In genomic region chrX:164004809-164005208, GRCm38 (mm10) we compare ENCODE assay signal across 8 mouse cellular contexts. TPM values are rescaled to one million over a fixed set of nuclear protein-coding genes. Genes with fewer than 3 reads are reported as not detected.
DNase-seq lines count a peak whose midpoint lies in the region; ATAC-seq and TF ChIP-seq lines count a peak whose summit lies in the region.

No protein-coding gene starts in this region.

- no peaks in the 10 kb centered on the region for H3K36me3 ChIP-seq in lung, embryonic 14.5 days (ENCODE audit: insufficient read depth)
- H3K36me3 ChIP-seq in thymus, adult 2 months (ENCODE audit: control insufficient read depth, insufficient read depth, low read length), result no peaks in the 10 kb centered on the region

- no peak overlapping the region for H3K4me3 ChIP-seq in cerebellum, adult 2 months (replicated peaks; ENCODE audit: insufficient read depth, low read depth, low read length)
- H3K4me3 ChIP-seq in lung, embryonic 14.5 days (ENCODE audit: low read depth, low read length), result no peak overlapping the region
- H3K4me3 ChIP-seq in lung, adult 2 months (replicated peaks; ENCODE audit: extremely low read depth, low read depth, low read length), result no peak overlapping the region
- no peak overlapping the region for H3K4me3 ChIP-seq in thymus, adult 2 months (ENCODE audit: control insufficient read depth, insufficient read depth, low read length)

- no peak overlapping the region for H3K27ac ChIP-seq in cerebellum, adult 2 months (ENCODE audit: insufficient read depth, low read length)
- H3K27ac ChIP-seq in lung, embryonic 14.5 days (ENCODE audit: low read depth), result no peak overlapping the region
- no peak overlapping the region for H3K27ac ChIP-seq in thymus, adult 2 months (ENCODE audit: control insufficient read depth, insufficient read depth, low read length)

- H3K4me1 ChIP-seq in cerebellum, adult 2 months (ENCODE audit: control insufficient read depth, insufficient read depth, low read length), result no peaks in the 10 kb centered on the region
- H3K4me1 ChIP-seq in lung, embryonic 14.5 days (ENCODE audit: insufficient read depth), result no peaks in the 10 kb centered on the region
- H3K4me1 ChIP-seq in lung, adult 2 months (ENCODE audit: control insufficient read depth, insufficient read depth, low read length), result no peaks in the 10 kb centered on the region
- no peaks in the 10 kb centered on the region for H3K4me1 ChIP-seq in thymus, adult 2 months (replicated peaks; ENCODE audit: control insufficient read depth, insufficient read depth, low read length)

- peak in 1 of 2 experiments; percentile 15 for DNase-seq in cerebellum, adult 2 months
- no peak for DNase-seq in cerebellum, adult 11 months
- DNase-seq in lung, embryonic 14.5 days, result peak; percentile 79
- DNase-seq in lung, adult 2 months, result no peak
- DNase-seq in embryo, embryonic 11 days, result peak; percentile 64
- peak; percentile 6 to 30 for DNase-seq in kidney, postnatal 36 days
- DNase-seq in retina, postnatal 7 days (ENCODE audit: low read depth, low spot score), result peak; percentile 61
- no peak for DNase-seq in thymus, adult 2 months

- peak; percentile 65; the same call in 1 of the 2 replicates for ATAC-seq in lung, embryonic 14.5 days (ENCODE audit: insufficient read depth)

- TF ChIP-seq POLR2A in cerebellum, adult 2 months (IDR thresholded peaks at IDR 0.05; ENCODE audit: borderline replicate concordance, insufficient read depth, low read length), result no peak
- no peak for TF ChIP-seq POLR2A in lung, adult 2 months (IDR thresholded peaks at IDR 0.05; ENCODE audit: borderline replicate concordance, extremely low read depth, low read depth, low read length)
- no peak for TF ChIP-seq POLR2A in thymus, adult 2 months (IDR thresholded peaks at IDR 0.05; ENCODE audit: control insufficient read depth, extremely low read depth, insufficient read depth, low read length, poor library complexity)

- no peaks in the 10 kb centered on the region for H3K9me3 ChIP-seq in lung, embryonic 14.5 days (ENCODE audit: low read depth, low read length)

- no peaks in the 10 kb centered on the region for H3K27me3 ChIP-seq in cerebellum, adult 2 months (ENCODE audit: control insufficient read depth, insufficient read depth, low read length)
- no peaks in the 10 kb centered on the region for H3K27me3 ChIP-seq in lung, embryonic 14.5 days (ENCODE audit: insufficient read depth, low read length)
- no peaks in the 10 kb centered on the region for H3K27me3 ChIP-seq in thymus, adult 2 months (ENCODE audit: control insufficient read depth, insufficient read depth, low read length)

- peak; percentile 33; the same call in 1 of the 2 replicates for TF ChIP-seq CTCF in cerebellum, adult 2 months (IDR thresholded peaks at IDR 0.05; ENCODE audit: borderline replicate concordance, insufficient read depth, low read depth, low read length)
- peak; percentile 68 for TF ChIP-seq CTCF in lung, embryonic 14.5 days (IDR thresholded peaks at IDR 0.05; ENCODE audit: low read depth)
- TF ChIP-seq CTCF in lung, adult 2 months (IDR thresholded peaks at IDR 0.05; ENCODE audit: insufficient read depth, low read length), result no peak
- TF ChIP-seq CTCF in thymus, adult 2 months (IDR thresholded peaks at IDR 0.05; ENCODE audit: borderline replicate concordance, control insufficient read depth, extremely low read depth, insufficient read depth, low read length, poor library complexity), result no peak

- H3K9ac ChIP-seq in lung, embryonic 14.5 days, result no peak overlapping the region

- WGBS in cerebellum, adult 2 months, result 8% methylated on average over 2 of the region's 2 CpGs
- 16% methylated on average over 2 of the region's 2 CpGs for WGBS in lung, embryonic 14.5 days
- 38% methylated on average over 2 of the region's 2 CpGs for WGBS in lung, adult 2 months
- WGBS in thymus, adult 2 months, result 47% methylated on average over 2 of the region's 2 CpGs

- no peak overlapping the region for H3K4me2 ChIP-seq in lung, embryonic 14.5 days

RNA-seq across cellular contexts. Expression of gene Car5b, which starts 23.0 kb away (rescaled TPM):
- 3.4 and 3.6 TPM in 2 replicates for polyA plus RNA-seq in cerebellum, adult 2 months (2012; rRNA removed)
- polyA plus RNA-seq in lung, embryonic 14.5 days (2014; fragmentation: Nextera tagmentation; extraction: Ambion mirVana), result 0.68 and 0.71 TPM in 2 replicates
- polyA plus RNA-seq in lung, adult 2 months (2012; rRNA removed), result 4.5 and 4.7 TPM in 2 replicates
- 2.7 and 2.9 TPM in 2 replicates for polyA plus RNA-seq in thymus, adult 2 months (2012; rRNA removed)

RNA-seq across cellular contexts. Expression of gene Zrsr2, which starts 46.3 kb away (rescaled TPM):
- 32.4 and 36.8 TPM in 2 replicates for polyA plus RNA-seq in cerebellum, adult 2 months (2012; rRNA removed)
- polyA plus RNA-seq in lung, embryonic 14.5 days (2014; fragmentation: Nextera tagmentation; extraction: Ambion mirVana), result 50.4 and 53.1 TPM in 2 replicates
- polyA plus RNA-seq in lung, adult 2 months (2012; rRNA removed), result 9.7 and 13.5 TPM in 2 replicates
- polyA plus RNA-seq in thymus, adult 2 months (2012; rRNA removed), result 16.9 and 18.3 TPM in 2 replicates

Comparison
In these comparisons a context has a peak if more than half of its experiments do, and no peak if none do; other contexts are left out.
1. DNase-seq: peak in lung, embryonic 14.5 days (single experiment), embryo, embryonic 11 days (single experiment), kidney, postnatal 36 days (2 of 2) and retina, postnatal 7 days (single experiment); none in cerebellum, adult 11 months (single experiment), lung, adult 2 months (single experiment) and thymus, adult 2 months (single experiment).
2. CTCF ChIP-seq: peak in cerebellum, adult 2 months (single experiment) and lung, embryonic 14.5 days (single experiment); none in lung, adult 2 months (single experiment) and thymus, adult 2 months (single experiment).